Mouse (Mus musculus) bone marrow macrophage, adult 2 months (primary cell): ENCODE results near the gene Krtap3-1.

Source experiments
- CTCF ChIP-seq: IDR thresholded peaks from 2 replicates; pipeline ENCODE4 v1.5.1; 2012; ENCODE audit warnings: low read depth, mild to moderate bottlenecking, low read length, moderate library complexity
- POLR2A ChIP-seq: IDR thresholded peaks from 2 replicates; pipeline ENCODE4 v1.6.1; 2012; ENCODE audit warnings: mild to moderate bottlenecking, low read depth, low read length, borderline replicate concordance

- no peak for TF ChIP-seq POLR2A
- TF ChIP-seq CTCF, result no peak
These were observed 7.1 kb downstream of the Krtap3-1 start, which contains the start of gene Gm11939 for GRCm38 (mm10) chr11:99559366-99559765.
